Mouse (Mus musculus): ENCODE results near the gene Ywhag.

Gene Ywhag

GRCm38 (mm10) chr5:135934481-135935175 is at the start of gene Ywhag:
Gene Ywhag (minus strand): TSS chr5:135934616.
- in situ Hi-C loops (cut with MboI; ENCODE audit: unreplicated experiment in 2 of 2): loop anchor here in 1 of 2 experiments (5.0 kb wide), 1 partner anchor 32 kb away; no protein-coding TSS in a partner anchor

GRCm38 (mm10) chr5:135982398-135982797 is 48.0 kb upstream of the Ywhag start:
- in situ Hi-C loops (cut with MboI; ENCODE audit: unreplicated experiment in 2 of 2): loop anchor here (5.0 kb wide), 4 partner anchors 65 to 205 kb away; partner anchors contain the start of genes Alkbh4 (in 1 of the 2) and Lrwd1 (in 1 of the 2)

GRCm38 (mm10) chr5:135979904-135980303 is 45.5 kb upstream of the Ywhag start, which contains the start of gene Zp3:
Gene Zp3 (plus strand): TSS chr5:135980099.
- in situ Hi-C loops (cut with MboI; ENCODE audit: unreplicated experiment in 2 of 2): loop anchor here (5.0 kb wide), 7 partner anchors 67 to 777 kb away; partner anchors contain the start of genes Alkbh4 (in 1 of the 2) and Lrwd1 (in 1 of the 2)

GRCm38 (mm10) chr5:135979381-135979780 is 45.0 kb upstream of the Ywhag start:
- in situ Hi-C loops (cut with MboI; ENCODE audit: unreplicated experiment in 2 of 2): loop anchor here (5.0 kb wide), 3 partner anchors 263 to 778 kb away; no protein-coding TSS in a partner anchor

GRCm38 (mm10) chr5:135975893-135976668 is 41.7 kb upstream of the Ywhag start:
- in situ Hi-C loops (cut with MboI; ENCODE audit: unreplicated experiment in 2 of 2): loop anchor here (5.0 kb wide), 3 partner anchors 266 to 781 kb away; no protein-coding TSS in a partner anchor

- in situ Hi-C loops (cut with MboI; ENCODE audit: unreplicated experiment in 2 of 2): loop anchor here in 1 of 2 experiments (5.0 kb wide), 1 partner anchor 77 kb away; no protein-coding TSS in a partner anchor
Observed at GRCm38 (mm10) chr5:135974365-135974764, 39.9 kb upstream of the Ywhag start, which contains the start of gene Ssc4d. Gene Ssc4d (minus strand): TSS chr5:135974531.

- in situ Hi-C loops (cut with MboI; ENCODE audit: unreplicated experiment in 2 of 2): loop anchor here in 1 of 2 experiments (5.0 kb wide), 1 partner anchor 75 kb away; no protein-coding TSS in a partner anchor
Observed at GRCm38 (mm10) chr5:135971876-135972275, 37.5 kb upstream of the Ywhag start.

GRCm38 (mm10) chr5:135970247-135970646 is 35.8 kb upstream of the Ywhag start:
- in situ Hi-C loops (cut with MboI; ENCODE audit: unreplicated experiment in 2 of 2): loop anchor here in 1 of 2 experiments (5.0 kb wide), 1 partner anchor 73 kb away; no protein-coding TSS in a partner anchor

GRCm38 (mm10) chr5:135968781-135969180 is 34.4 kb upstream of the Ywhag start:
- in situ Hi-C loops (cut with MboI; ENCODE audit: unreplicated experiment in 2 of 2): no loop called here

GRCm38 (mm10) chr5:135966866-135967265 is 32.5 kb upstream of the Ywhag start:
- in situ Hi-C loops (cut with MboI; ENCODE audit: unreplicated experiment in 2 of 2): no loop called here

GRCm38 (mm10) chr5:135965501-135965930 is 31.1 kb upstream of the Ywhag start:
- in situ Hi-C loops (cut with MboI; ENCODE audit: unreplicated experiment in 2 of 2): no loop called here

- in situ Hi-C loops (cut with MboI; ENCODE audit: unreplicated experiment in 2 of 2): loop anchor here in 1 of 2 experiments (5.0 kb wide), 1 partner anchor 61 kb away; no protein-coding TSS in a partner anchor
Observed at GRCm38 (mm10) chr5:135963280-135963627, 28.8 kb upstream of the Ywhag start.

- in situ Hi-C loops (cut with MboI; ENCODE audit: unreplicated experiment in 2 of 2): loop anchor here in 1 of 2 experiments (5.0 kb wide), 1 partner anchor 60 kb away; no protein-coding TSS in a partner anchor
Observed at GRCm38 (mm10) chr5:135962492-135963279, 28.3 kb upstream of the Ywhag start.

GRCm38 (mm10) chr5:135962125-135962491 is 27.7 kb upstream of the Ywhag start:
- in situ Hi-C loops (cut with MboI; ENCODE audit: unreplicated experiment in 2 of 2): loop anchor here in 1 of 2 experiments (5.0 kb wide), 1 partner anchor 60 kb away; no protein-coding TSS in a partner anchor

GRCm38 (mm10) chr5:135960909-135961635 is 26.7 kb upstream of the Ywhag start:
- in situ Hi-C loops (cut with MboI; ENCODE audit: unreplicated experiment in 2 of 2): loop anchor here in 1 of 2 experiments (5.0 kb wide), 1 partner anchor 59 kb away; no protein-coding TSS in a partner anchor

- in situ Hi-C loops (cut with MboI; ENCODE audit: unreplicated experiment in 2 of 2): loop anchor here in 1 of 2 experiments (5.0 kb wide), 1 partner anchor 58 kb away; no protein-coding TSS in a partner anchor
Observed at GRCm38 (mm10) chr5:135959911-135960310, 25.5 kb upstream of the Ywhag start.

- in situ Hi-C loops (cut with MboI; ENCODE audit: unreplicated experiment in 2 of 2): no loop called here
Observed at GRCm38 (mm10) chr5:135958367-135958766, 24.0 kb upstream of the Ywhag start.

GRCm38 (mm10) chr5:135957207-135957974 is 23.0 kb upstream of the Ywhag start:
- in situ Hi-C loops (cut with MboI; ENCODE audit: unreplicated experiment in 2 of 2): no loop called here
